Comparison of ENCODE assay signal across 11 mouse cellular contexts in genomic region chr17:65750301-65750700, GRCm38 (mm10). TPM values are rescaled to one million over a fixed set of nuclear protein-coding genes. Genes with fewer than 3 reads are reported as not detected.
DNase-seq lines count a peak whose midpoint lies in the region; ATAC-seq and TF ChIP-seq lines count a peak whose summit lies in the region.
"Had no signal": no experiment of that assay in that cellular context is flagged by ENCODE, and none has a peak within 500 bp of the region (broad histone marks: within the 10 kb centered on the region; RNA-seq: fewer than 3 reads in every experiment).

No protein-coding gene starts in this region.

- H3K4me1 ChIP-seq in thymus, adult 2 months (replicated peaks; ENCODE audit: control insufficient read depth, insufficient read depth, low read length), result no peaks in the 10 kb centered on the region

- no peak for TF ChIP-seq POLR2A in thymus, adult 2 months (IDR thresholded peaks at IDR 0.05; ENCODE audit: control insufficient read depth, extremely low read depth, insufficient read depth, low read length, poor library complexity)
- no peak for TF ChIP-seq POLR2A in brain, embryonic 14.5 days (IDR thresholded peaks at IDR 0.05; ENCODE audit: borderline replicate concordance, extremely low read depth, insufficient read depth, insufficient read length, poor library complexity, severe bottlenecking)

- no peak for TF ChIP-seq CTCF in thymus, adult 2 months (IDR thresholded peaks at IDR 0.05; ENCODE audit: borderline replicate concordance, control insufficient read depth, extremely low read depth, insufficient read depth, low read length, poor library complexity)
- TF ChIP-seq CTCF in brain, embryonic 14.5 days (IDR thresholded peaks at IDR 0.05; ENCODE audit: borderline replicate concordance, extremely low read depth, insufficient read depth, insufficient read length), result peak; percentile 34; the same call in 1 of the 2 replicates

- H3K36me3 ChIP-seq in thymus, adult 2 months (ENCODE audit: control insufficient read depth, insufficient read depth, low read length), result no peaks in the 10 kb centered on the region

- no peak for ATAC-seq in inflammation-experienced regulatory T-cells, adult 6 months
- ATAC-seq in megakaryocyte, adult 5-6 weeks (ENCODE audit: poor library complexity, severe bottlenecking), result no peak

- DNase-seq in kidney, postnatal 4 days, result peak; percentile 29 to 31
- no peak for DNase-seq in kidney, adult 18-20 months
- DNase-seq in thymus, postnatal 14 days, result peak; percentile 26
- no peak for DNase-seq in thymus, adult 2 months
- DNase-seq in brain, embryonic 14.5 days (ENCODE audit: low read depth), result no peak
- DNase-seq: embryo, embryonic 11 days had no signal

- no peak overlapping the region for H3K27ac ChIP-seq in thymus, adult 2 months (ENCODE audit: control insufficient read depth, insufficient read depth, low read length)
- H3K27ac ChIP-seq: forebrain, embryonic 10.5 days; hindbrain, embryonic 13.5 days had no signal

- H3K27me3 ChIP-seq in thymus, adult 2 months (ENCODE audit: control insufficient read depth, insufficient read depth, low read length), result no peaks in the 10 kb centered on the region
- H3K27me3 ChIP-seq: hindbrain, embryonic 13.5 days had no signal

- H3K4me3 ChIP-seq in thymus, adult 2 months (ENCODE audit: control insufficient read depth, insufficient read depth, low read length), result no peak overlapping the region
- H3K4me3 ChIP-seq: forebrain, embryonic 10.5 days; hindbrain, embryonic 13.5 days; myocyte had no signal

RNA-seq across cellular contexts. Expression of gene Rab31, which starts 22.3 kb away (rescaled TPM):
- 4.8 and 6.5 TPM in 2 replicates for polyA plus RNA-seq in thymus, adult 2 months (2012; rRNA removed)
- 53.2 and 56.6 TPM in 2 replicates for polyA plus RNA-seq in brain, embryonic 14.5 days (2012; rRNA removed)
- polyA plus RNA-seq in inflammation-experienced regulatory T-cells, adult 6 months (2017; shearing (Covaris generic)), result 1 to 10 TPM; 1.7 to 2.8 (median 2.6) TPM
- 50.9 and 56.6 TPM in 2 replicates for total RNA-seq in megakaryocyte, adult 5-6 weeks (2015)
- 85.0 and 90.9 TPM in 2 replicates for total RNA-seq in megakaryocyte, adult 5-6 weeks (2017)

RNA-seq across cellular contexts. Expression of gene Ppp4r1, which starts 32.1 kb away (rescaled TPM):
- 36.6 and 40.1 TPM in 2 replicates for polyA plus RNA-seq in thymus, adult 2 months (2012; rRNA removed)
- 92.2 and 93.7 TPM in 2 replicates for polyA plus RNA-seq in brain, embryonic 14.5 days (2012; rRNA removed)
- polyA plus RNA-seq in inflammation-experienced regulatory T-cells, adult 6 months (2017; shearing (Covaris generic)), result 10 to 100 TPM; 17.2 to 32.9 (median 20.8) TPM
- total RNA-seq in megakaryocyte, adult 5-6 weeks (2015), result 57.8 and 78.5 TPM in 2 replicates
- 57.3 and 58.5 TPM in 2 replicates for total RNA-seq in megakaryocyte, adult 5-6 weeks (2017)

Comparison
In these comparisons a context has a peak if more than half of its experiments do, and no peak if none do; other contexts are left out.
1. DNase-seq: peak in kidney, postnatal 4 days (2 of 2) and thymus, postnatal 14 days (single experiment); none in kidney, adult 18-20 months (single experiment), thymus, adult 2 months (single experiment) and brain, embryonic 14.5 days (single experiment).